Mouse (Mus musculus) retina, postnatal 1 day (tissue): ENCODE results near the gene Sept4.
A peak's percentile ranks its signal among the peaks of the same experiment; 100 is the strongest.

Experiments
- DNase-seq: peaks from one replicate; pipeline ENCODE4 v3.0.0-alpha.2; 2012

The Sept4 gene

DNA sequence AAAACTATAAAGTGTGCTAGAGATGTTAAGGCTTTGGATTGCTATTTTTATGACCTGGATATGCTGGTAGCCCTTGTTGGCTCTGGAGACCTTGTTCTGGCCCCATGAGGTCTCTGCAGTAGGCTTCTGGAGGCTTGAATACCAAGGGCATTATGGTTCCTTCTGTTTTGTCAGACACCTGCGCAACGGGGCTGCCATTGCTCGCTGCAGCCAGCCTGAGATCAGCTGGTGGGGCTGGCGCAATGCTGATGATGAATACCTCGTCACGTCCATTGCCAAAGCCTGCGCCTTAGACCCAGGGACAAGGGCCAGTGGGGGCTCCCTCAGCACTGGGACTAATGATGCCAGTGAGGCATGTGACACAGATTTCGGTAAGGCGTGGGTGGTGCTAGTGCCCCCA is 33.5 kb downstream of the Sept4 start:
- DNase-seq = no peak

DNA sequence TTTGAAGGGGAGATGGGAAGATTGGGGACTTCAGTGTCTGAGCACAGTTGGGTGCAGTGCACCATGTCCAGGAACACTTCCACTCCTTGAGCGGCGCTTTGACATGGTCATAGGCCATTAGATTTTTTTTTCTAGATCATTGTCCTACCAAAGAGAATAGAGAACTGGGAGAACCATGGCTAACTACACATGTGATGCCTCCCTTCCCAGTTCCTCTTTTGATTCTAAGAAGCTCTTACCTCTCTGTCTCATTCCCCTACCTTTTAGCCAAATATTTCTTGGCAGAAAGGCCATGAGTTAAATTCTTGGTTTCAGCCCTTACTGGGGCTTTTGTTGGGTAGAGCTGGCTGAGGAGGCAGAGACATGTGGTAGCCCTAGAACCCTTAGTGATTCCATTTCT is 34.9 kb downstream of the Sept4 start:
- DNase-seq = no peak

DNA sequence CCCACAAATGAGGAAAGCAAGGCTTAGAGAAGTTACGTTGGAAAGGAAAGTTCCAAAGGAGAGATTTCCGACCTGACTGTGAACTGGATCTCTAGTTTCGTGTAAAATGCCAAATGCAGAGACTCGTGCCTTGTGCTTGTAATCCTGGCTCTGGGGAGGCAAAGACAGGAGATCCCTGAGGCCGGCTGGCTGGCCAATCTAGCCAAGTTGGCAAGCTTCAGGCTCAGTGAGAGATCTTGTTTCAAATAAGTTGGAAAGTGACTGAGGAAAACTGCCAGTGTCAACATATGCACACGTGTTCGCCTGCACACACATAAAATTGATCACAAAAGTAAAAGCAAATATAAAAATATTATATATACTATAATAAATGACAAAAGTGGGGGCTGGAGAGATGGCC is 40.6 kb downstream of the Sept4 start:
- DNase-seq = no peak

DNA sequence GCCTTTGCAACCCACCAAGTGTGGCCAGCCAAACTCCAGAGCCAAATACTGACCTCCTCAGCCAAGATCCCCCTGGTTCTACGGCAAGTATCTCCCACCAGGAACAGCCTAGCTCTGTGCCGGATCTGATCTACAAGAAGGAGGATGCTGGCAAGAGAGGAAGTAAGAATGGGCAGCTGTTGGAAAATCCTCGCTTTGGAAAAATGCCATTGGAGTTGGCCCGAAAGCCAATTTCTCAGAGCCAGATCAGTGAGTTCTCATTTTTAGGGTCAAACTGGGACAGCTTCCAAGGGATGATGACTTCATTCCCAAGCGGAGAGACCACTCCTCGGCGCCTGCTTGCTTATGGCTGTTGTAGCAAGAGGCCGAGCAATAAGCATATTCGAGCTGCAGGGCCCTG is 42.8 kb downstream of the Sept4 start:
- DNase-seq = no peak

DNA sequence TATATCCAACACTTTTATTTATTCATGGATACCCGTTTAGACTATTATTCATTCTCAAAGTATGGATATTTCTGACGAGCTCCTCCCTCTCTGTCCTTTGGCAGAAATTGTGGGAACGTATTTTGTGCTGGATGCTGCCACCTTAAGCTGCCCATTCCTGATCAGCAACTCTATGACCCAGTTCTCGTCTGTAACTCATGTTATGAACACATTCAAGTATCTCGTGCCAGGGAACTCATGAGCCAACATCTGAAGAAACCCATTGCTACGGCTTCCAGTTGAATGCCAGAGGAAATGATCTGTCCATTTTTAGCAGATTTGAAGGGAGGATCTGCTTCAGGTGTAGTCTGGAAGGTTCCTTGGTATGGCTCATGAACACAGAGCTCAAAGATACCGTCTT is 45.3 kb downstream of the Sept4 start:
- DNase-seq = no peak

DNA sequence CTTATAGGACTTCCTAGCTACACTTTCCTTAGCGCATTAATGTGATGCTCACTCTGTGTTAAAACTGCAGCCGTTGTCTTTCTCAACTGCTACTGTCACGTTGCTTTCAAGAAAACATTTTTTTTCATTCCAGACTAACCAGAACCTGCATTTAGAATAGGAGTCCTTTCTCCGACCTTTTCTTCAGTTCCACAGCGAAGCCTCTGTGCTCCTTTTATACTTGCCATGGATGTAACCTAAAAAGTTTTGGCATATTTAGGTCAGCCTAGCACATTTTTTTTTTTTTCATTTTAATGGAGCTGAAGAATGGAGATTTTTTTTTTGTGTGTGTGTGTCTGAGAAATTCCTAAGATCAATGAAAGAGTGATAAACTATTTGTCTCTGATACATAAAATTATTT is 46.8 kb downstream of the Sept4 start:
- peak; percentile 61 for DNase-seq

DNA sequence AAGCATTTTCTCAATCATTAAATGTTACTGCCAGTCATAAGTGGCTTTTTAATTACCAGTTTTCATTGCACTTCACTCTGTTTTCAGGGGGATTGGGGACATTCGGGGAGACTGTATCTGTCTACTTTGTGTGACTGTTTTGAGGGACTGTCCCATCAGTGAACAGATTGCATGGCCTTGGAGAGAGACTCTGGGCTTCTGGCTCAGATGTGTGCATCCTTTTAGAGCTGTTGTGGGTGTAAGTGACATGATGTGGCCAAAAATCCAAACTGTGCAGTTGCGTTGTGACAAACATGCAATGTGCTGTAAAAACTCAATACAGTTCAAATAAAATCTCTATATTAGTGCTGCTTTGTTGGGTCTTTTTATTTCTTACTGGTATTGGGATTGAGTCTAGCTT is 47.2 kb downstream of the Sept4 start:
- DNase-seq = peak; percentile 22

DNA sequence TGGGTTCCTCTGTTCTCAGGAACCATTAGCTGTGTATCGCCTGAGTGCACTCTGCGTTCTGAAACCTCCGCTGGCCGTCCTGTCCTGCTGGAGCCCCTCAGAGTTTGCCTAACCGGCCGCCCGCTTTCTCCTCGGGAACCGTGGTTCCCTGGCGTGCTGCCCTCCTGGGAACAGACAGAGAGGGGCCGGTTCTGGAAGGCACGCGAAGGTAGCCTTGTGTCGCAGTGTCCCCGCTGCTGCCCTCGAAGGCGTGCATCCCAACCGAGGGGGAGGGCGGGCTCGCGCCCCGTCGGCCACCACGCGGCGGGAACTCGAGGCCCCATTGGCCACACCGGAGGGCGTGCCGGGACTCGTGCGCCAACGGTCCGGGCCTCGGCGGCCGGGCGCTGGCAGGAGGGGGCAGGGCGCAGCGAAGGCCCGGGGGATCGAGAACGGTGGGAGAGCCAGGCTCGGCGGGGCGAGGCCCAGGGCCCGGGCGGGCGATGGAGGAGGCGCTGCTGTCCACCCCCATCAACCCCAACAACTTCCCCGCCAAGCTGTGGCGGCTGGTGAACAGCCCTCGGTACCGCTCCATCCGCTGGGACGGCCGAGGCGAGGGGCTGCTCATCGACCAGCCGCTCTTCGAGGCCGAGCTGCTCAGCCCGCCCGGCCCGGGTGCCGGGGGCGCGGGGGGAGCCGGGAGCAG is 48.2 kb downstream of the Sept4 start, which contains the start of gene Hsf5:
Gene Hsf5 (plus strand): TSS at position 375 of the 685 bp plus-strand sequence.
- no peak for DNase-seq

DNA sequence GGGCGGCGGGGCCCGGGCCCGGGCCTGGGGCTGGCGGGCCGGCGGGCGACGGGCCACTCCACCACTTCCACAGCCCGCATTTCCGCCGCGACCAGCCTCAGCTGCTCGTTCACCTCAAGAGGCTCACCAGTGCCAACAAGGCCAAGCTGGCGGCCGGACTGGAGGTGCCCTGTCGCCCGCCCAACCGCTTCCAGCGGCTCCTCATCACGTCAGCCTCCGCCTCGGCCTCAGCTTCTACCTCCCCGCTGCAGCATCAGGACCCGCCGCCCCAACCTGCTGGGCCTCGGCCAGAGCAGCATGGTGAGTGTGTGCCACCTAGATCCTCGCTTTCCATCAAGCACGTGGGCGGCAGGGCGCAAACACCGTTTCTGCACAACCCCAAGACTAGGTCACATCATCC is 48.9 kb downstream of the Sept4 start:
- DNase-seq = no peak

DNA sequence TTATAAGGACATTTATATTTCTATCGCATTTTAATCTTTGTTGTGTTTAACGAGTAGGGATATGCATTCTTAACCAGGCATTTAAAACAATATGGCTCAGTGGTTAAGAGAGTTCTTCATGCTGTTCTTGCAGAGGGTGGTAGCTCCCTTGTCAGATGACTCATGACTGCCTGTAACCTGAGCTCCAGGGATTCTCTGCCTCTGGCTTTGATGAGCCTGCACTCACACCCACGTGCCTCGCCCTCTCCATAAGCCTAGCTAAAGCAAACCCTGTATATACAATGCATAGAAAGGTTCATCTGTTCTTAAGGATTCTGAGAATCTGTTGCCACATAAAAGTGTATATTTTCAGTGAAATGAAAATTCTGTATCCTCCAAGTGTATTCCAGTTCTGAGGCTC is 54.5 kb downstream of the Sept4 start:
- no peak for DNase-seq

DNA sequence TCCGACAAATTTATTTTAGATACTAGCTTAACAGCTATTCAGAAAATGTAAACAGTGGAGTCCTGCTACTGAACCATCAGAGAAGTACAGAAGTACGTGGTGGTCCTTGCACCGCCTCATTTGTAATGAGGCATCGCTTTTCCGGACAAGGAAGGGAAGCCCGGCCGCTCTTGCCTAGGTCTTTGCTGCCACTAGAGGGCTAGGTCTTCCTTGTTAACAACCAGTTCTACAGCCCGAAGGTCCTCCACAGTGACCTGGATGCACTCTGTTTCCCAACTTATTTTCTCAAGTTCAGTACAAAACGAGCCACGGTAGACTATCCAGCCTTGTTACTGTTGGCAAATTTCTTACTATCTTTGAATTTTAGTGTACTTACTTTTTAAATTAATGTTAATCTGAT is 61.2 kb downstream of the Sept4 start:
- DNase-seq = peak; percentile 70

DNA sequence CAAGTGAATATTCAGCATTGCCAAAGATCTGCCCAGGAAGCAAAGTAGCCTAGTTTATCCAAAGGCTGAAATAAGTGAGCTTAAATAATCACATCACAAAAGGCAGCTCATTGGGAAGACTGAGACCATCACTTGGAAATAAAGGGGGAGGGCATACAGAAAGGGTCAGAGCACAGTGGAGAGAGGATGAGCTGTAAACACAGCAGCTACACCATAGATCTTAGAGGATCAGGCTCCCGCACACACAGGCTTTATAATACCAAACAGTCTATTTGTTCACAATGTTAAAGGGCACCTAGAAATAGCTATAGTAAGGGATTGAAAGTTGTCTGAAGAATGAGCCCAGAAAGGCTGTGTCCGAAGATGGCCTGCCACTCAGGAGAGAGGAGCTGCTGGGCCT is 70.1 kb downstream of the Sept4 start:
- DNase-seq = no peak

DNA sequence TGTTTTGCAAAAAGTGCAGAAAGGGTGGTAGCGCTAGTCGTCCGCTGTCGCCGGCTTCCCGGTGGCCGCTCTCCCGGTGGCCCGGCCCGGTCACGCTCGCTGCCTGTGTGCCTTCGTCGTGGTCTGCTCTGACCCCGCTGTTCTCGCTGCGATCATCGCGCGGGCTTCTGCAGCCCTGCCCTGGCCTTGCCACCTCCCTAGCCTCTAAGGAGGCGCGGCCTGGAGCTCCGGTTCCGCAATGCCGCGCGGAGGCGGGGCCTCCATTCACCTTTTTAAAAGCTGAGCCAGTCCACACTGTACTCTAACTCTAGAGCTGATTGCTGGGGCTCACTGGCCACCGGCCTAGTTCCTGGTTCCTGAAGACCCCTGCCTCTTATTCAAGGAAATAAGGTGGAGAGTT is 70.5 kb downstream of the Sept4 start:
- peak; percentile 74 for DNase-seq
